Mouse (Mus musculus) kidney, postnatal 0 days (tissue): ENCODE measurements around the gene Dcst1. TPM values are rescaled to one million over a fixed set of nuclear protein-coding genes. Genes with fewer than 3 reads are reported as not detected.
A peak's percentile ranks its signal among the peaks of the same experiment; 100 is the strongest.

ENCODE experiments used
- ATAC-seq: fragments of 200-750 bp; cut with Nextera tagmentation; replicated peaks from 2 replicates; pipeline ENCODE4 v1.8.0; 2017; ENCODE audit warnings: low read depth, moderate number of reproducible peaks, moderate TSS enrichment, moderate library complexity; ENCODE audit not compliant: low FRiP score
- DNase-seq: peaks from one replicate; pipeline ENCODE4 v3.0.0-alpha.2; 2016; ENCODE audit warnings: low spot score
- H3K27ac ChIP-seq: fragments of 300-500 bp; sonication (generic); 2 replicates; pipeline ENCODE4 v1.5.1; 2014; ENCODE audit warnings: mild to moderate bottlenecking
- H3K27me3 ChIP-seq: fragments of 300-500 bp; sonication (generic); 2 replicates; pipeline ENCODE4 v1.6.1; 2014; ENCODE audit warnings: low read length, mixed read lengths; ENCODE audit not compliant: insufficient read depth
- H3K36me3 ChIP-seq: fragments of 300-500 bp; sonication (generic); 2 replicates; pipeline ENCODE4 v1.6.1; 2014; ENCODE audit warnings: low read length, mixed read lengths; ENCODE audit not compliant: insufficient read depth
- H3K4me1 ChIP-seq: fragments of 300-500 bp; sonication (generic); replicated peaks from 2 replicates; pipeline ENCODE4 v1.6.1; 2014; ENCODE audit warnings: antibody characterized with exemption, low read length, mixed read lengths; ENCODE audit not compliant: insufficient read depth
- H3K4me2 ChIP-seq: fragments of 300-500 bp; sonication (generic); 2 replicates; pipeline ENCODE4 v1.6.1; 2014; ENCODE audit warnings: mild to moderate bottlenecking, low read length, moderate library complexity, mixed read lengths
- H3K4me3 ChIP-seq: fragments of 300-500 bp; sonication (generic); replicated peaks from 2 replicates; pipeline ENCODE4 v1.5.1; 2014; ENCODE audit warnings: low read depth, low read length
- H3K9ac ChIP-seq: fragments of 300-500 bp; sonication (generic); 2 replicates; pipeline ENCODE4 v1.6.1; 2014; ENCODE audit warnings: low read depth, low read length
- H3K9me3 ChIP-seq: fragments of 300-500 bp; sonication (generic); replicated peaks from 2 replicates; pipeline ENCODE4 v1.6.1; 2016; ENCODE audit warnings: low read length, inconsistent platforms, mixed read lengths
- CTCF ChIP-seq: IDR thresholded peaks from 2 replicates; pipeline ENCODE4 v1.5.1; 2016; ENCODE audit warnings: antibody characterized with exemption, low read depth, mild to moderate bottlenecking, moderate library complexity
- WGBS: fragments of 180-500 bp; shearing (Covaris S2); extraction: QIAGEN DNeasy Blood & Tissue Kit; methylation state at CpG from one replicate; pipeline ENCODE4 v1.1.7; 2014; 5-methylcytosine and 5-hydroxymethylcytosine counted together
- polyA plus RNA-seq: library from polyadenylated mRNA; unstranded; fragments of >200 nt; fragmentation: Nextera tagmentation; extraction: Ambion mirVana; gene quantifications from 2 replicates; pipeline ENCODE4 v1.2.1, GENCODE M21; 2015

The Dcst1 gene
- polyA plus RNA-seq, 1 experiment from 2014 or later, result 6.2 TPM

- peaks cover 31% of the 10 kb centered on the region for H3K4me1 ChIP-seq
- peak overlapping the region; percentile 62 for H3K4me2 ChIP-seq
- TF ChIP-seq CTCF, result peak; percentile 87
- ATAC-seq (peak; percentile 34), DNase-seq (peak; percentile 80)
- peaks cover 10% of the 10 kb centered on the region; the same call in 1 of the 2 replicates for H3K27me3 ChIP-seq
- peak overlapping the region; percentile 15; the same call in 1 of the 2 replicates for H3K9ac ChIP-seq
- 0 out of 2 replicates have a peak overlapping the region, but pooled peaks have one; percentile 19 for H3K27ac ChIP-seq
- H3K4me3 ChIP-seq, result peak overlapping the region; percentile 21
- no peaks in the 10 kb centered on the region for H3K36me3 ChIP-seq
- WGBS, result 5% methylated on average over 26 of the region's 26 CpGs
- H3K9me3 ChIP-seq, result no peaks in the 10 kb centered on the region
Measured at GRCm38 (mm10) chr3:89315195-89315929, 49.7 kb downstream of the Dcst1 start.

GRCm38 (mm10) chr3:89314791-89315190, 50.3 kb downstream of the Dcst1 start:
- Histone ChIP-seq H3K4me3 (peak overlapping the region; percentile 21; the same call in 1 of the 2 replicates), H3K9ac (no peak overlapping the region), H3K27me3 (0 out of 2 replicates have a peak, but pooled peaks cover 6% of the 10 kb centered on the region), H3K27ac (0 out of 2 replicates have a peak overlapping the region, but pooled peaks have one; percentile 19), H3K4me2 (peak overlapping the region; percentile 62), H3K4me1 (peaks cover 26% of the 10 kb centered on the region), H3K9me3 (no peaks in the 10 kb centered on the region), H3K36me3 (no peaks in the 10 kb centered on the region)
- ATAC-seq (peak; percentile 12; the same call in 1 of the 2 replicates), DNase-seq (no peak)
- 55% methylated on average over 2 of the region's 2 CpGs for WGBS
- no peak for TF ChIP-seq CTCF

DNA sequence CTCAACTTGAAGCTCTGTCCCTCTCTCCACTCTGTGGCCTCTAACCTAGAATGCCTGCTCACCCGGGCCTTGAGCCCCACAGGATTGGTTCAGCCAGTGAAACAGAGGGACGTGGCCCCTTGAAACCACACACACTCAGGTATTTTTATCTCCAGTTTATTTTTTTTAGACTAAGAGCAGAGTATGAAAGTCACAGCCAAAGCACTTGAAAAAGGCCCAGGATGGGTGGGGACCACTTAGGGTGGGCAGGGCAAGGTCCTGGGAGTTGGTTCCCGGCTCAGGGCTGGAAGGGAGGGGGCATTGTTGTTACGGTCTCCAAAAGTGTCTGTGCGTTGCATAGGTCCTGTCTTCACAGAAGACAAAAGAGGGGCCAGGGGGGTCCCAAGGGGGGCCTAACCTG, 50.7 kb downstream of the Dcst1 start:
- ATAC-seq (no peak), DNase-seq (no peak)
- no peak overlapping the region for H3K9ac ChIP-seq
- WGBS, result 80% methylated on average over 5 of the region's 5 CpGs
- H3K36me3 ChIP-seq, result no peaks in the 10 kb centered on the region
- 0 out of 2 replicates have a peak, but pooled peaks cover 6% of the 10 kb centered on the region for H3K27me3 ChIP-seq
- H3K4me1 ChIP-seq, result peaks cover 21% of the 10 kb centered on the region
- H3K4me2 ChIP-seq, result no peak overlapping the region
- H3K4me3 ChIP-seq, result no peak overlapping the region
- no peak for TF ChIP-seq CTCF
- no peak overlapping the region; the same call in 1 of the 2 replicates for H3K27ac ChIP-seq
- no peaks in the 10 kb centered on the region for H3K9me3 ChIP-seq

GRCm38 (mm10) chr3:89308089-89308488, 57.0 kb downstream of the Dcst1 start:
- H3K4me1 ChIP-seq, result peaks cover 3% of the 10 kb centered on the region; the same call in 1 of the 2 replicates
- no peak overlapping the region for H3K27ac ChIP-seq
- H3K36me3 ChIP-seq, result no peaks in the 10 kb centered on the region
- DNase-seq (peak; percentile 92), ATAC-seq (peak; percentile 65)
- H3K4me2 ChIP-seq, result no peak overlapping the region
- H3K4me3 ChIP-seq, result no peak overlapping the region
- WGBS, result 5% methylated on average over 9 of the region's 9 CpGs
- no peaks in the 10 kb centered on the region for H3K27me3 ChIP-seq
- peak; percentile 94 for TF ChIP-seq CTCF
- H3K9ac ChIP-seq, result no peak overlapping the region
- no peaks in the 10 kb centered on the region for H3K9me3 ChIP-seq

DNA sequence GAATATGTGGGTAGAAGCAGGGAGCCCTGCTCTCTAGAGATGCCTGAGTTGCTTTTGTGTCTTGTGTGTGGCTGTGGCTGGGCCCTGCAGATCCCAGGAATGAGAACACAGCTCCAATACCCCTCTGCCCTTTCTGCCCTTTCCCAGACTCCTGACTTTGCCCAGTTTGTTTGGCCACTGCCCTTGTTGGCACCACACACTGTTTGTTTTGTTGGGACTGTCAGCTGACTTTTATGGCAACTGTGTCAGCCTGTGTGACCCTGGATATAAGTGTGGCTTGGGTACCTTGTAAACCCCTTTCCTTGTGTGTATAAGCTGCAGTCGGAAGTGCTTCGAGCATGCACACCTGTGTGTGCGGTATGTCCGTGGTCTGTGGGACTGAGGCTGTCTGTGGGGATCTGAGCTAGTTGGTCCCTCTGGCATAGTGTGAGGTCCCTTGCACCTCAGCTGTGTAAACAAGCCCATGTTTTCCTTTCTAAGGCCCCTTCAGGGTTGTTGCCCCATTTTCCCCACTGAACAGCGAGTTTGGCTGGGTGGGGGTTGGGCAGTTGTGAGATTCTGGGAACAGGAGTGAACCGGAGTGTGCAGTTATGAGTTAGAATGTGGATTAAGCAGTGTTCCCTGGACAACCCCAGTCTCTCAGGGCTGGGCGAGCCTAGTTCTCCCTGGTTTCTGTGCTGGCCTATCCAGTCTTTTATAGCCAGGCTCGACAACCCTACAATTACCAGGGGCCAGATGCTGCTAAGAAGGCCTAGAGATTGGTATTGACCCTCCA, 59.3 kb downstream of the Dcst1 start:
- H3K36me3 ChIP-seq, result no peaks in the 10 kb centered on the region
- H3K4me1 ChIP-seq, result peaks cover 3% of the 10 kb centered on the region; the same call in 1 of the 2 replicates
- DNase-seq, result no peak
- H3K27ac ChIP-seq, result peak overlapping the region; percentile 55
- no peak overlapping the region for H3K9ac ChIP-seq
- no peaks in the 10 kb centered on the region for H3K27me3 ChIP-seq
- H3K4me3 ChIP-seq, result no peak overlapping the region
- 48% methylated on average over 8 of the region's 8 CpGs for WGBS
- H3K9me3 ChIP-seq, result no peaks in the 10 kb centered on the region
- ATAC-seq, result no peak
- H3K4me2 ChIP-seq, result no peak overlapping the region
- TF ChIP-seq CTCF, result no peak

- peak overlapping the region; percentile 55 for H3K27ac ChIP-seq
Measured at GRCm38 (mm10) chr3:89305105-89305504, 59.9 kb downstream of the Dcst1 start.

More at GRCm38 (mm10) chr3:89305105-89305504, 59.9 kb downstream of the Dcst1 start:
- DNase-seq (no peak), ATAC-seq (no peak)
- Histone ChIP-seq H3K4me3 (no peak overlapping the region), H3K9ac (no peak overlapping the region), H3K27me3 (no peaks in the 10 kb centered on the region), H3K9me3 (no peaks in the 10 kb centered on the region), H3K4me1 (peaks cover 3% of the 10 kb centered on the region; the same call in 1 of the 2 replicates), H3K4me2 (no peak overlapping the region), H3K36me3 (no peaks in the 10 kb centered on the region)
- no peak for TF ChIP-seq CTCF
- 56% methylated on average over 4 of the region's 4 CpGs for WGBS
